Mouse (Mus musculus): ENCODE data around the gene Dydc1. TPM values are rescaled to one million over a fixed set of nuclear protein-coding genes. Genes with fewer than 3 reads are reported as not detected.

Gene Dydc1
- polyA plus RNA-seq (2016; fragmentation: Nextera tagmentation; extraction: Ambion mirVana) = not detected in 2 replicates

- Histone ChIP-seq H3K36me3 (no peaks in the 10 kb centered on the region), H3K4me1 (replicated peaks) (no peaks in the 10 kb centered on the region), H3K4me3 (replicated peaks) (peak within 1 kb of the TSS; percentile 43), H3K9ac (replicated peaks) (peak within 1 kb of the TSS; percentile 40; the same call in 1 of the 2 replicates), H3K4me2 (peak within 1 kb of the TSS; percentile 70), H3K27ac (no peak within 1 kb of the TSS), H3K27me3 (peaks cover 3% of the 10 kb centered on the region; the same call in 1 of the 2 replicates), H3K9me3 (no peaks in the 10 kb centered on the region)
- WGBS = 13% methylated on average over 23 of the region's 23 CpGs
- peak; percentile 88 for ATAC-seq (ENCODE audit: insufficient number of reproducible peaks, insufficient read depth, low FRiP score, low TSS enrichment, low read depth)
Observed at GRCm38 (mm10) chr14:41072229-41072943, at the start of gene Dydc1. Dydc1 (plus strand) TSS chr14:41072911.

GRCm38 (mm10) chr14:41025087-41025486 lies 47.6 kb upstream of the Dydc1 start:
- Histone ChIP-seq H3K9me3 (no peaks in the 10 kb centered on the region), H3K27ac (no peak overlapping the region), H3K36me3 (no peaks in the 10 kb centered on the region), H3K4me3 (replicated peaks) (no peak overlapping the region), H3K4me1 (replicated peaks) (no peaks in the 10 kb centered on the region), H3K9ac (replicated peaks) (no peak overlapping the region), H3K4me2 (no peak overlapping the region), H3K27me3 (no peaks in the 10 kb centered on the region; the same call in 1 of the 2 replicates)
- no peak for ATAC-seq (ENCODE audit: insufficient number of reproducible peaks, insufficient read depth, low FRiP score, low TSS enrichment, low read depth)
- 89% methylated on average over 2 of the region's 2 CpGs for WGBS

- Histone ChIP-seq H3K9ac (replicated peaks) (no peak overlapping the region), H3K4me3 (replicated peaks) (no peak overlapping the region), H3K9me3 (no peaks in the 10 kb centered on the region), H3K27ac (no peak overlapping the region), H3K36me3 (no peaks in the 10 kb centered on the region), H3K4me1 (replicated peaks) (no peaks in the 10 kb centered on the region), H3K27me3 (no peaks in the 10 kb centered on the region; the same call in 1 of the 2 replicates), H3K4me2 (no peak overlapping the region)
- WGBS = 67% methylated on average over 7 of the region's 7 CpGs
- ATAC-seq (ENCODE audit: insufficient number of reproducible peaks, insufficient read depth, low FRiP score, low TSS enrichment, low read depth) = no peak
Observed at GRCm38 (mm10) chr14:41025594-41026284, 47.0 kb upstream of the Dydc1 start.

- Histone ChIP-seq H3K9me3 (no peaks in the 10 kb centered on the region), H3K27me3 (no peaks in the 10 kb centered on the region; the same call in 1 of the 2 replicates), H3K4me2 (no peak overlapping the region), H3K9ac (replicated peaks) (no peak overlapping the region), H3K4me3 (replicated peaks) (no peak overlapping the region), H3K27ac (no peak overlapping the region), H3K4me1 (replicated peaks) (no peaks in the 10 kb centered on the region), H3K36me3 (no peaks in the 10 kb centered on the region)
- WGBS = 71% methylated on average over 4 of the region's 4 CpGs
- no peak for ATAC-seq (ENCODE audit: insufficient number of reproducible peaks, insufficient read depth, low FRiP score, low TSS enrichment, low read depth)
Observed at GRCm38 (mm10) chr14:41029303-41029702, 43.4 kb upstream of the Dydc1 start.

GRCm38 (mm10) chr14:41030989-41031513 lies 41.7 kb upstream of the Dydc1 start:
- ATAC-seq (ENCODE audit: insufficient number of reproducible peaks, insufficient read depth, low FRiP score, low TSS enrichment, low read depth) = no peak
- no peak overlapping the region for H3K27ac ChIP-seq
- no peak overlapping the region for H3K4me2 ChIP-seq
- no peak overlapping the region for H3K4me3 ChIP-seq (replicated peaks)
- H3K9me3 ChIP-seq = no peaks in the 10 kb centered on the region
- H3K4me1 ChIP-seq (replicated peaks) = no peaks in the 10 kb centered on the region
- 92% methylated on average over 6 of the region's 6 CpGs for WGBS
- no peaks in the 10 kb centered on the region for H3K36me3 ChIP-seq
- H3K27me3 ChIP-seq = no peaks in the 10 kb centered on the region; the same call in 1 of the 2 replicates
- H3K9ac ChIP-seq (replicated peaks) = no peak overlapping the region

GRCm38 (mm10) chr14:41033135-41034110 lies 39.3 kb upstream of the Dydc1 start:
- Histone ChIP-seq H3K9ac (replicated peaks) (no peak overlapping the region), H3K4me3 (replicated peaks) (no peak overlapping the region), H3K9me3 (no peaks in the 10 kb centered on the region), H3K27me3 (no peaks in the 10 kb centered on the region), H3K4me2 (no peak overlapping the region), H3K27ac (no peak overlapping the region), H3K4me1 (replicated peaks) (no peaks in the 10 kb centered on the region), H3K36me3 (no peaks in the 10 kb centered on the region)
- ATAC-seq (ENCODE audit: insufficient number of reproducible peaks, insufficient read depth, low FRiP score, low TSS enrichment, low read depth) = no peak
- WGBS = 60% methylated on average over 13 of the region's 13 CpGs

GRCm38 (mm10) chr14:41035146-41035798 lies 37.4 kb upstream of the Dydc1 start:
- no peak overlapping the region for H3K4me3 ChIP-seq (replicated peaks)
- H3K4me2 ChIP-seq = no peak overlapping the region
- no peaks in the 10 kb centered on the region for H3K9me3 ChIP-seq
- no peaks in the 10 kb centered on the region for H3K36me3 ChIP-seq
- no peaks in the 10 kb centered on the region for H3K4me1 ChIP-seq (replicated peaks)
- no peak overlapping the region for H3K27ac ChIP-seq
- no peak overlapping the region for H3K9ac ChIP-seq (replicated peaks)
- ATAC-seq (ENCODE audit: insufficient number of reproducible peaks, insufficient read depth, low FRiP score, low TSS enrichment, low read depth) = peak; percentile 63
- no peaks in the 10 kb centered on the region for H3K27me3 ChIP-seq
- 36% methylated on average over 6 of the region's 6 CpGs for WGBS

GRCm38 (mm10) chr14:41047402-41047801 lies 25.3 kb upstream of the Dydc1 start:
- ATAC-seq (ENCODE audit: insufficient number of reproducible peaks, insufficient read depth, low FRiP score, low TSS enrichment, low read depth) = no peak
- 78% methylated on average over 2 of the region's 2 CpGs for WGBS
- H3K27ac ChIP-seq = no peak overlapping the region

GRCm38 (mm10) chr14:41050471-41050870 lies 22.2 kb upstream of the Dydc1 start:
- ATAC-seq (ENCODE audit: insufficient number of reproducible peaks, insufficient read depth, low FRiP score, low TSS enrichment, low read depth) = no peak
- Histone ChIP-seq H3K27me3 (no peaks in the 10 kb centered on the region), H3K36me3 (no peaks in the 10 kb centered on the region), H3K4me2 (no peak overlapping the region), H3K9me3 (no peaks in the 10 kb centered on the region), H3K27ac (no peak overlapping the region), H3K4me1 (replicated peaks) (no peaks in the 10 kb centered on the region), H3K4me3 (replicated peaks) (no peak overlapping the region), H3K9ac (replicated peaks) (no peak overlapping the region)
- whole genome bisulfite sequencing = 72% methylated on average over 6 of the region's 6 CpGs

More at GRCm38 (mm10) chr14:41047402-41047801, 25.3 kb upstream of the Dydc1 start:
- no peaks in the 10 kb centered on the region for H3K27me3 ChIP-seq
- no peak overlapping the region for H3K9ac ChIP-seq (replicated peaks)
- no peaks in the 10 kb centered on the region for H3K4me1 ChIP-seq (replicated peaks)
- H3K9me3 ChIP-seq = no peaks in the 10 kb centered on the region
- no peak overlapping the region for H3K4me3 ChIP-seq (replicated peaks)
- no peak overlapping the region for H3K4me2 ChIP-seq
- no peaks in the 10 kb centered on the region for H3K36me3 ChIP-seq

- no peak overlapping the region for H3K27ac ChIP-seq
- 73% methylated on average over 5 of the region's 5 CpGs for WGBS
- H3K9ac ChIP-seq (replicated peaks) = no peak overlapping the region
- H3K9me3 ChIP-seq = no peaks in the 10 kb centered on the region
- no peak overlapping the region for H3K4me3 ChIP-seq (replicated peaks)
- no peaks in the 10 kb centered on the region for H3K36me3 ChIP-seq
- ATAC-seq (ENCODE audit: insufficient number of reproducible peaks, insufficient read depth, low FRiP score, low TSS enrichment, low read depth) = no peak
- no peaks in the 10 kb centered on the region for H3K4me1 ChIP-seq (replicated peaks)
- no peak overlapping the region for H3K4me2 ChIP-seq
- H3K27me3 ChIP-seq = no peaks in the 10 kb centered on the region
Observed at GRCm38 (mm10) chr14:41052481-41052880, 20.2 kb upstream of the Dydc1 start.

All from limb, embryonic 12.5 days (tissue).